ENCODE assay signal across 9 mouse cellular contexts in genomic region chr11:79965896-79966295, GRCm38 (mm10). TPM values are rescaled to one million over a fixed set of nuclear protein-coding genes. Genes with fewer than 3 reads are reported as not detected.
DNase-seq lines count a peak whose midpoint lies in the region; ATAC-seq and TF ChIP-seq lines count a peak whose summit lies in the region.
"Had no signal": no experiment of that assay in that cellular context is flagged by ENCODE, and none has a peak within 500 bp of the region (broad histone marks: within the 10 kb centered on the region; RNA-seq: fewer than 3 reads in every experiment).

No protein-coding gene starts in this region.

- H3K36me3 ChIP-seq in forebrain, postnatal 0 days (ENCODE audit: insufficient read depth) = no peaks in the 10 kb centered on the region
- no peaks in the 10 kb centered on the region for H3K36me3 ChIP-seq in lung, postnatal 0 days (ENCODE audit: insufficient read depth, low read length)
- H3K36me3 ChIP-seq: liver, embryonic 13.5 days had no signal

- no peak for TF ChIP-seq CTCF in forebrain, postnatal 0 days (IDR thresholded peaks at IDR 0.05; ENCODE audit: low read depth)
- no peak for TF ChIP-seq CTCF in lung, postnatal 0 days (IDR thresholded peaks at IDR 0.05)

- no peaks in the 10 kb centered on the region for H3K9me3 ChIP-seq in forebrain, postnatal 0 days (ENCODE audit: low read length)
- no peaks in the 10 kb centered on the region for H3K9me3 ChIP-seq in lung, postnatal 0 days (ENCODE audit: low read length)
- H3K9me3 ChIP-seq: liver, embryonic 13.5 days had no signal

- no peaks in the 10 kb centered on the region for H3K27me3 ChIP-seq in forebrain, postnatal 0 days (ENCODE audit: insufficient read depth, low read length)
- H3K27me3 ChIP-seq in lung, postnatal 0 days (replicated peaks; ENCODE audit: insufficient read depth, low read length) = no peaks in the 10 kb centered on the region

- 0 out of 2 replicates have a peak, but pooled peaks cover 7% of the 10 kb centered on the region for H3K4me1 ChIP-seq in forebrain, postnatal 0 days (ENCODE audit: insufficient read depth)
- H3K4me1 ChIP-seq in lung, postnatal 0 days (ENCODE audit: insufficient read depth, low read depth, low read length) = no peaks in the 10 kb centered on the region

- no peak overlapping the region for H3K4me2 ChIP-seq in forebrain, postnatal 0 days (ENCODE audit: low read depth)
- H3K4me2 ChIP-seq in lung, postnatal 0 days (replicated peaks; ENCODE audit: low read depth, low read length) = no peak overlapping the region
- H3K4me2 ChIP-seq: liver, embryonic 13.5 days had no signal

- no peak for ATAC-seq in forebrain, postnatal 0 days
- no peak for ATAC-seq in lung, postnatal 0 days

- no peak overlapping the region for H3K4me3 ChIP-seq in forebrain, postnatal 0 days (ENCODE audit: low read depth, low read length)
- H3K4me3 ChIP-seq in lung, postnatal 0 days (ENCODE audit: low read depth, low read length) = no peak overlapping the region
- H3K4me3 ChIP-seq: liver, embryonic 13.5 days had no signal

- WGBS in forebrain, postnatal 0 days = 18% methylated on average over 8 of the region's 8 CpGs
- 54% methylated on average over 8 of the region's 8 CpGs for WGBS in lung, postnatal 0 days

- no peak overlapping the region for H3K27ac ChIP-seq in forebrain, postnatal 0 days (ENCODE audit: low read depth, low read length)
- H3K27ac ChIP-seq in lung, postnatal 0 days (ENCODE audit: low read length) = no peak overlapping the region
- H3K27ac ChIP-seq: liver, embryonic 13.5 days had no signal

- DNase-seq in adrenal gland, adult (ENCODE audit: inconsistent age in 2 of 2, low spot score in 1 of 2) = peak; percentile 37 to 86
- DNase-seq in adrenal gland, postnatal 4 days (ENCODE audit: low spot score in 2 of 2) = no peak
- DNase-seq in left cerebral cortex, adult 18-20 months (ENCODE audit: low spot score in 2 of 2) = peak; percentile 9 to 15
- DNase-seq in left cerebral cortex, adult 11 months (ENCODE audit: low spot score) = no peak
- DNase-seq in forebrain, postnatal 0 days = peak; percentile 73
- peak; percentile 42 for DNase-seq in lung, postnatal 0 days (ENCODE audit: low spot score)
- no peak for DNase-seq in embryo, embryonic 10.5 days (ENCODE audit: low spot score)
- no peak for DNase-seq in liver
- DNase-seq: liver, embryonic 13.5 days had no signal

- H3K9ac ChIP-seq in forebrain, postnatal 0 days = no peak overlapping the region
- no peak overlapping the region for H3K9ac ChIP-seq in lung, postnatal 0 days (replicated peaks; ENCODE audit: low read depth)
- H3K9ac ChIP-seq: liver, embryonic 13.5 days had no signal

- no peak for TF ChIP-seq EP300 in lung, postnatal 0 days (IDR thresholded peaks at IDR 0.05)

RNA-seq across cellular contexts. Expression of gene Utp6, which starts 3.7 kb away (rescaled TPM):
- 10 to 100 TPM; 35.3 to 39.7 TPM for total RNA-seq in adrenal gland, postnatal 4 days (2021)
- 10 to 100 TPM; 26.1 to 26.6 TPM for total RNA-seq in left cerebral cortex, adult 18-20 months (2021)
- 30.7 and 37.5 TPM in 2 replicates for total RNA-seq in forebrain, postnatal 0 days (2014; rRNA removed)
- polyA plus RNA-seq in forebrain, postnatal 0 days (2015; fragmentation: Nextera tagmentation; extraction: Ambion mirVana) = 18.5 and 29.4 TPM in 2 replicates
- polyA plus RNA-seq in lung, postnatal 0 days (2015; fragmentation: Nextera tagmentation; extraction: Ambion mirVana) = 14.9 and 21.5 TPM in 2 replicates

RNA-seq across cellular contexts. Expression of gene Suz12, which starts 27.0 kb away (rescaled TPM):
- total RNA-seq in adrenal gland, postnatal 4 days (2021) = 10 to 100 TPM; 80.8 to 83.1 TPM
- total RNA-seq in left cerebral cortex, adult 18-20 months (2021) = 10 to 100 TPM; 34.3 to 37.7 TPM
- total RNA-seq in forebrain, postnatal 0 days (2014; rRNA removed) = 25.8 and 34.8 TPM in 2 replicates
- 7.3 and 8.1 TPM in 2 replicates for polyA plus RNA-seq in forebrain, postnatal 0 days (2015; fragmentation: Nextera tagmentation; extraction: Ambion mirVana)
- 9.7 and 12.4 TPM in 2 replicates for polyA plus RNA-seq in lung, postnatal 0 days (2015; fragmentation: Nextera tagmentation; extraction: Ambion mirVana)

Comparison
In these comparisons a context has a peak if more than half of its experiments do, and no peak if none do; other contexts are left out.
1. DNase-seq: peak in adrenal gland, adult (2 of 2), left cerebral cortex, adult 18-20 months (2 of 2), forebrain, postnatal 0 days (single experiment) and lung, postnatal 0 days (single experiment); none in adrenal gland, postnatal 4 days (0 of 2), left cerebral cortex, adult 11 months (single experiment), embryo, embryonic 10.5 days (single experiment) and liver (single experiment).